Mouse (Mus musculus) kidney, embryonic 16.5 days (tissue): Measurements from ENCODE around the gene Tgfb1. TPM values are rescaled to one million over a fixed set of nuclear protein-coding genes. Genes with fewer than 3 reads are reported as not detected.

Experiments used
- ATAC-seq: fragments of 200-750 bp; cut with Nextera tagmentation; 2 replicates; pipeline ENCODE4 v1.8.0; 2017; ENCODE audit warnings: moderate TSS enrichment; ENCODE audit not compliant: low FRiP score, low TSS enrichment
- H3K27ac ChIP-seq: fragments of 300-500 bp; sonication (generic); 2 replicates; pipeline ENCODE4 v1.5.1; 2014; ENCODE audit warnings: low read length
- H3K27me3 ChIP-seq: fragments of 300-500 bp; sonication (generic); 2 replicates; pipeline ENCODE4 v1.6.1; 2014; ENCODE audit warnings: low read length, control low read depth, mixed read lengths; ENCODE audit not compliant: insufficient read depth
- H3K36me3 ChIP-seq: fragments of 300-500 bp; sonication (generic); 2 replicates; pipeline ENCODE4 v1.6.1; 2014; ENCODE audit warnings: low read length, control low read depth, mixed read lengths; ENCODE audit not compliant: insufficient read depth
- H3K4me1 ChIP-seq: fragments of 300-500 bp; sonication (generic); 2 replicates; pipeline ENCODE4 v1.6.1; 2014; ENCODE audit warnings: low read length, control low read depth, mixed read lengths; ENCODE audit not compliant: insufficient read depth
- H3K4me2 ChIP-seq: fragments of 300-500 bp; sonication (generic); replicated peaks from 2 replicates; pipeline ENCODE4 v1.6.1; 2014; ENCODE audit warnings: low read depth, low read length
- H3K4me3 ChIP-seq: fragments of 300-500 bp; sonication (generic); 2 replicates; pipeline ENCODE4 v1.5.1; 2014; ENCODE audit warnings: mild to moderate bottlenecking, low read length
- H3K9ac ChIP-seq: fragments of 300-500 bp; sonication (generic); replicated peaks from 2 replicates; pipeline ENCODE4 v1.6.1; 2014; ENCODE audit warnings: low read length
- H3K9me3 ChIP-seq: fragments of 300-500 bp; sonication (generic); 2 replicates; pipeline ENCODE4 v1.6.1; 2016; ENCODE audit warnings: low read length, control low read depth
- WGBS: fragments of 180-500 bp; shearing (Covaris S2); extraction: QIAGEN DNeasy Blood & Tissue Kit; methylation state at CpG from one replicate; pipeline ENCODE4 v1.1.7; 2014; 5-methylcytosine and 5-hydroxymethylcytosine counted together
- polyA plus RNA-seq: library from polyadenylated mRNA; unstranded; fragments of >200 nt; fragmentation: Nextera tagmentation; extraction: Ambion mirVana; gene quantifications from 2 replicates; pipeline ENCODE4 v1.2.1, GENCODE M21; 2015

Tgfb1 gene
- polyA plus RNA-seq, 1 experiment from 2014 or later = 2.9 TPM

- Histone ChIP-seq H3K9me3 (no peaks in the 10 kb centered on the region), H3K27ac (no peak overlapping the region), H3K27me3 (no peaks in the 10 kb centered on the region), H3K4me2 (no peak overlapping the region), H3K4me3 (no peak overlapping the region), H3K4me1 (peaks cover 28% of the 10 kb centered on the region), H3K36me3 (peaks cover 41% of the 10 kb centered on the region), H3K9ac (no peak overlapping the region)
- no peak for ATAC-seq
- WGBS = 57% methylated on average over 5 of the region's 5 CpGs
Observed at GRCm38 (mm10) chr7:25711165-25711564, 24.4 kb downstream of the Tgfb1 start.

- no peak overlapping the region for H3K27ac ChIP-seq
Observed at GRCm38 (mm10) chr7:25711731-25712197, 25.0 kb downstream of the Tgfb1 start.

GRCm38 (mm10) chr7:25712801-25713200 lies 26.0 kb downstream of the Tgfb1 start:
- H3K9me3 ChIP-seq = no peaks in the 10 kb centered on the region
- H3K9ac ChIP-seq = no peak overlapping the region
- H3K4me1 ChIP-seq = peaks cover 17% of the 10 kb centered on the region
- H3K4me3 ChIP-seq = no peak overlapping the region
- no peak overlapping the region for H3K4me2 ChIP-seq
- H3K27ac ChIP-seq = no peak overlapping the region
- H3K36me3 ChIP-seq = peaks cover 45% of the 10 kb centered on the region
- no peaks in the 10 kb centered on the region for H3K27me3 ChIP-seq
- ATAC-seq = no peak
- 89% methylated on average over 9 of the region's 9 CpGs for WGBS

More at GRCm38 (mm10) chr7:25711731-25712197, 25.0 kb downstream of the Tgfb1 start:
- no peak overlapping the region for H3K4me2 ChIP-seq
- H3K27me3 ChIP-seq = no peaks in the 10 kb centered on the region
- no peak overlapping the region for H3K4me3 ChIP-seq
- H3K4me1 ChIP-seq = peaks cover 22% of the 10 kb centered on the region
- no peaks in the 10 kb centered on the region for H3K9me3 ChIP-seq
- ATAC-seq = no peak
- no peak overlapping the region for H3K9ac ChIP-seq
- WGBS = 32% methylated on average over 7 of the region's 7 CpGs
- peaks cover 45% of the 10 kb centered on the region for H3K36me3 ChIP-seq

- Histone ChIP-seq H3K4me1 (peaks cover 25% of the 10 kb centered on the region), H3K27ac (no peak overlapping the region), H3K27me3 (no peaks in the 10 kb centered on the region), H3K36me3 (peaks cover 45% of the 10 kb centered on the region), H3K9me3 (no peaks in the 10 kb centered on the region), H3K4me3 (no peak overlapping the region), H3K4me2 (no peak overlapping the region), H3K9ac (no peak overlapping the region)
- ATAC-seq = no peak
- 93% methylated on average over 8 of the region's 8 CpGs for WGBS
Observed at GRCm38 (mm10) chr7:25714581-25714980, 27.8 kb downstream of the Tgfb1 start.

- no peak for ATAC-seq
- no peak overlapping the region for H3K4me2 ChIP-seq
- 99% methylated on average over 22 of the region's 22 CpGs for WGBS
- no peak overlapping the region for H3K27ac ChIP-seq
- no peaks in the 10 kb centered on the region for H3K9me3 ChIP-seq
- peaks cover 51% of the 10 kb centered on the region for H3K36me3 ChIP-seq
- H3K9ac ChIP-seq = no peak overlapping the region
- H3K27me3 ChIP-seq = no peaks in the 10 kb centered on the region
- peaks cover 18% of the 10 kb centered on the region for H3K4me1 ChIP-seq
- H3K4me3 ChIP-seq = no peak overlapping the region
Observed at GRCm38 (mm10) chr7:25715731-25716271, 29.0 kb downstream of the Tgfb1 start.

- Histone ChIP-seq H3K9me3 (no peaks in the 10 kb centered on the region), H3K4me1 (peaks cover 18% of the 10 kb centered on the region), H3K27me3 (no peaks in the 10 kb centered on the region), H3K36me3 (peaks cover 55% of the 10 kb centered on the region), H3K4me2 (peak overlapping the region; percentile 87), H3K27ac (no peak overlapping the region), H3K9ac (peak overlapping the region; percentile 86; the same call in 1 of the 2 replicates), H3K4me3 (no peak overlapping the region)
- 82% methylated on average over 3 of the region's 3 CpGs for WGBS
- no peak for ATAC-seq
Observed at GRCm38 (mm10) chr7:25717478-25717877, 30.7 kb downstream of the Tgfb1 start.

- Histone ChIP-seq H3K4me1 (peaks cover 18% of the 10 kb centered on the region), H3K36me3 (peaks cover 56% of the 10 kb centered on the region), H3K9me3 (no peaks in the 10 kb centered on the region), H3K4me3 (peak within 1 kb of the TSS; percentile 88), H3K27ac (peak within 1 kb of the TSS; percentile 90), H3K9ac (peak within 1 kb of the TSS; percentile 86), H3K4me2 (peak within 1 kb of the TSS; percentile 87), H3K27me3 (no peaks in the 10 kb centered on the region)
- ATAC-seq = peak; percentile 84
- 4% methylated on average over 32 of the region's 32 CpGs for WGBS
Observed at GRCm38 (mm10) chr7:25718788-25719417, 32.1 kb downstream of the Tgfb1 start, which contains the start of gene Ccdc97. TSS of gene Ccdc97 (minus strand) at chr7:25719088.

GRCm38 (mm10) chr7:25719761-25720610 lies 33.2 kb downstream of the Tgfb1 start:
- Histone ChIP-seq H3K9me3 (no peaks in the 10 kb centered on the region), H3K27ac (peak overlapping the region; percentile 90), H3K9ac (0 out of 2 replicates have a peak overlapping the region, but pooled peaks have one; percentile 86), H3K4me3 (no peak overlapping the region), H3K4me1 (peaks cover 18% of the 10 kb centered on the region), H3K4me2 (no peak overlapping the region), H3K36me3 (peaks cover 56% of the 10 kb centered on the region), H3K27me3 (no peaks in the 10 kb centered on the region)
- ATAC-seq = peak; percentile 32
- WGBS = 66% methylated on average over 10 of the region's 10 CpGs

GRCm38 (mm10) chr7:25720760-25721159 lies 34.0 kb downstream of the Tgfb1 start:
- Histone ChIP-seq H3K36me3 (peaks cover 56% of the 10 kb centered on the region), H3K4me3 (no peak overlapping the region)
- no peak for ATAC-seq

More at GRCm38 (mm10) chr7:25720760-25721159, 34.0 kb downstream of the Tgfb1 start:
- Histone ChIP-seq H3K4me2 (no peak overlapping the region), H3K27ac (no peak overlapping the region), H3K9me3 (no peaks in the 10 kb centered on the region), H3K27me3 (no peaks in the 10 kb centered on the region), H3K4me1 (peaks cover 18% of the 10 kb centered on the region), H3K9ac (no peak overlapping the region)
- WGBS = 86% methylated on average over 5 of the region's 5 CpGs
